Mouse (Mus musculus) gastrocnemius, postnatal 36 days (tissue): ENCODE results near the gene Smurf1. TPM values are rescaled to one million over a fixed set of nuclear protein-coding genes. Genes with fewer than 3 reads are reported as not detected.
A peak's percentile ranks its signal among the peaks of the same experiment; 100 is the strongest.

Experiments used
- DNase-seq, 2 experiments: peaks; one replicate each; pipeline ENCODE4 v3.0.0; 2022
- intact Hi-C: fragments of 180-260 bp; cut with DNase I; formaldehyde crosslinking; loops from one replicate; pipeline ENCODE4 v1.15.1; 2025
- total RNA-seq, 2 experiments: library from RNA; stranded (reverse); gene quantifications; 2 replicates each; pipeline ENCODE4 v1.2.3; 2021

Smurf1 gene
- total RNA-seq, 2 experiments from 2014 or later: 9.4 to 11.0 TPM

DNA sequence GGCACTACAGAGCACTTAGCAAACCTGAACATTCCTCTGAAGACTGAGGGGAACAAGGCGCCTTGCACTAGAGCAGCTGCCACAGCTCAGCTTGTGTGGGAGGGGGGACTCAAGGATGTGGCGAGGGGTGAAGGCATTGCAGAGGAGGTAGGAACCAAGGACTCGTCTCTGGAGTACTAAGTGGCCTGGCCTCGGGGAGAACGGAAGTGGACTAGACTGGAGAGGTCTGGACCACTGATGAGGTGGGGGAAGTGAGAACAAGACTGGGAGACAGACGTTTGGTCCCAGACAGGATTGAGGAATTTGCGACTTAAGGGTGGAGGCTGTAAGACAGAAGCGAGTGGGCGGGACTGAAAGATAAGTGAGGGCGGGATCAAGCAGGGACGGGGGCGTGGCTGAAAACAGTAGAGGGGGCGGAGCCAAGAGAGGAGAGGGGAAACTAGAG is 1.8 kb downstream of the Smurf1 start:
- intact Hi-C loops: no loop called here

DNA sequence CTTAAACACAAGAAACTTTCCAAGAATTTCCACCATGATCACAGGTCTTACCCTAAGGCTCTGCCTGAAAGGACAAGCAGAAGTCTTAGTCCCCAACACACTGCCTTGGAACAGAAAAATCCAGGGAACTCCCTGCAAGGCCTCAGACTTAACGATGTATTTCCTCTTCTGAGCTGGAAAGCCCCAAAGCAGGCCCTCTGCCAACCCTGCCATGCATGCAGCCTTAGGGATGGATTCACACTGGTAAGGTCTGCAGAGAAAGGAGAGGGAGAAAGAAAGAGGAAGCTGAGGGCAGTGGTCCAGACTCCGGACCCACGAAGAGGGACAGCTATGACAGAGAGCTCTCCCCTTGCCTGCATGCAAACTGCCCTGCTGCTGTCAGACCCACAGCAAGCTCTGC is 2.2 kb downstream of the Smurf1 start:
- intact Hi-C loops: no loop called here
- DNase-seq: no peak

More for the DNA sequence above, 1.8 kb downstream of the Smurf1 start:
- DNase-seq: peak; percentile 37 to 50

DNA sequence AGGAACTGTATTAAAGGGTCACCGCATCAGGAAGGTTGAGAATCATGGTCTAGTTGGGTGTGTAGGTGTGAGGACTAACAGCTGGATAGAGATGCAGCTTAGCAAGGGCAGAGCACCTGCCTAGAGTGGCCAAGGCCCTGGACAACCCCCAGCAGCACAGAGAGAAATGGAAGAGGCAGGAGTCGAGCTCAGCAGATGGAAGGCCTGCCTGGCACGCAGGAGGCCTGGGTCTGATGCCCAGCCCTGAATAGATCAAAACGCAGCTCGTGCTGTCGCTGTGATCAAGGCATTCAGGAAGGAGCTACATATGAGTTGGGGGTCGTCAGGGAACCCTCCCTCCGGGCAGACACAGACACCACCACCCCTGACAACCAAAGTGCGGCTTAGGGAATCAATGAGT is 7.4 kb downstream of the Smurf1 start:
- DNase-seq: no peak
- intact Hi-C loops: no loop called here

DNA sequence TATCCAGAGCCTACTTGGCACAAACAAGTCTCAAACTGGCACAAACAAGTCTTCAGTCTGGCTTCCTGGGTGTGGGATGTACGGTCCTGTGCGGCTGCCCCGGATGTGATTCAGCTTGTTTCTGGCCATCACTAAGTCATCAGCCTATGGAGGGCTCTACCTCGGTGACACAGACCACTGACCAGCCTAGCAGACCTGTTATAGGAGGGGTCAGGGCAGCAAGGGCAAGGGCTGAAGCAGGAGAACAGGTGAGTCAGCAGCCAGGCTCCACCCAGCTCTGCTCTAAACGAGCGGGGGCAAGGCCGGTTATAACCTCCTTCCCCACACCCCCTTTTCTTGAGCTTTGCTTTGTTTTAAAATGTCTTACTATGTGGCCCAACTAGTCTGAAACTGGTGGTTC is 11.2 kb downstream of the Smurf1 start:
- intact Hi-C loops: no loop called here
- no peak for DNase-seq

DNA sequence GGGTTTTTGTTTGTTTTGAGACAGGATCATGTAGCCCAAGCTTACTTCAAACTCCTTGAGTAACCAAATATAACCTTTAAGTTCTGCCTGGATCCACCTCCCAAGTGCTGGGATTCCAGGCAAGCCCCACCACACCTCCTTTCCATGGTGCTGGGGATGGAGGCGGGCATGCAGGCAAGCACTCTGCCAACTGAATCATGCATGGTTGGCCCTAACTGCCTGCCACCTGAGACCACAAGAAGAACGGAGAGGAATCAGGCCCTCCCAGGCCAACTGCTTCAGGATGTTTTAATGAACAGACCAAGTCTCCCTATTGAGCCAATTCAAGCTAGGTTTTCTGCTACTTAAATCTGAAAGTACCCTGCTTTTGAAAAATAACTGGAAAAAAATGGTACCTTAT is 13.1 kb downstream of the Smurf1 start:
- no peak for DNase-seq
- intact Hi-C loops: no loop called here

DNA sequence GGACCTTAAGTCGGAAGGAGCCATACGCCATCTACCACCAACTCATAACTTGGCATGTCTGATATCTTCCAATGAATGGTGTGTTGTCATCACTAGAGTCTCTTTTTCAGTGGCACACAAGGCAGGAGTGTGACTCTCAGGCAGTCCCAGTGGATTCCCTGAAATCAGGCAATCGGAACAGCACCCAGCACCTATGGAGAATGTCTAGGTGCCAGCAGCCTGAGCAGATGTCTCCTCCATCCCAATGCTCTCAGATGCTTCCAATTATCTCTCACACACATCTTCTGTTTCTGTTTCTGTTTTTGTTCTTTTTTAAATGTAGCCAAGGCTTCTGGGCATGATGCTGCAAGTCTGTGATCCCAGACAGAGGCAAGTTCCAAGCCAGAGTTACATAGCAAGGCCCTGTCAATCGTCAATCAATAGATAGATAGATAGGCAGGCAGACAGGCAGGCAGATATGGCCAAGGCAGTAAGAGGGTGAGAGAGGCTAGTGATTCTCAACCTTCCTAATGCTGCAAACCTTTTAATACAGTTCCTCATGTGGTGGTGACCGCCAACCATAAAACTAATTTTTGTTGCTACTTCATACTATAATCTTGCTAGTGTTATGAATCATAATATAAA is 15.1 kb downstream of the Smurf1 start:
- intact Hi-C loops: no loop called here

DNA sequence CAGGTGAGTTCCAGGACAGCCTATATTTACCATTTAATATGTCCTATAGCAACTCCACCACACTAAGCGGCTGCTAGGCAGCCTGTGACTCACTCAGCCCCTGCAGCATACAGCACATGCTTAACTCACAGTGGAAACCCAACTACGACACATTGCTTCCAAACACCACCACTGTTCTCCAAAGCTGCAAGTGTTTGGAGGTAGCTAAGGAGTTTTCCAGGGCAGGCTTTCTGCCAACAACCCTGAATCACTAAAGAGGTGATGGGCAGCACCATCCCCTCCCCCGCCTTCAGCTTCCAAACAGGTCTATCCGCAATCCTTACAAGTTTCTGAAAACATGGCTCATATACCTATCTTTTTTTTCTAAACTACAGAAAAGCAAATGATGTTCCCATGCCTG is 15.8 kb downstream of the Smurf1 start:
- intact Hi-C loops: no loop called here
- DNase-seq: no peak

More for the DNA sequence above, 15.1 kb downstream of the Smurf1 start:
- no peak for DNase-seq

DNA sequence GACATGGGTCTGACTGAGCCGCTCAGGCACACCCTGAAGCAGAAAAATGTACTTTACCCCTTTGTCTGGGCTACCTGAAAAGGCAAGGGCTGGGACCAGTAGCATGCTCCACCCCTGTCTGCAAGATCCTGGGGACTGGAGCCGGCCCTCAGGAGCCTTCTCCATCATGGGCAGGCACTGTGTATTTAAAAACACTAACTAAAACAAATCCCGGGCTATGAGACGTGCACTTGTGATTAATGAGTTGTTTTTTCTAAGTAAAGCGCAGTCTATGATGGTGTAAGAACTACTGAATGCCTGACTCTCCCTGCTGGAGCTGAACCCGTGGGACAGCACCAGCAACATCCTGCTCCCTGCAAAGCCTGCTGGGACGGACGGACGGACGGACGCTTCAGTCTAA is 17.2 kb downstream of the Smurf1 start:
- DNase-seq: no peak
- intact Hi-C loops: no loop called here

DNA sequence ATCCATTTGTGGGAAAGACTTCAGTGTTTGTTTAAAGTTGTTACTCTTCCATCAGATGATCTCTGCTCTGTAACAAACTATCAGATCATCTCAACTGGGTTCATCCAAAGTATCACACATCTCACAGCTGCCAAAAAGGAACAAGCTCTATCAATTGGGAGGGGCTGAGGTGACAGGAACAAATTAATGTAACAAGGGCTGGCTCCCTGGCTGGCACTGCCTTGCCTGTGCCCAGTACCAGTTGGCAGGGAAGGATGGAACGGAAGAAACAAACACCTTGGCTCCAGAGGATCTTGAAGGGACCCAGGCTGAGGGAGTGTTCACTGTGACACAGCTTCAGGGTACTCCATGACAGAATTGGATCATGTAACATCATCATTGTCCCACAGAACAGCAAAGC is 17.6 kb downstream of the Smurf1 start:
- intact Hi-C loops: no loop called here
- no peak for DNase-seq

DNA sequence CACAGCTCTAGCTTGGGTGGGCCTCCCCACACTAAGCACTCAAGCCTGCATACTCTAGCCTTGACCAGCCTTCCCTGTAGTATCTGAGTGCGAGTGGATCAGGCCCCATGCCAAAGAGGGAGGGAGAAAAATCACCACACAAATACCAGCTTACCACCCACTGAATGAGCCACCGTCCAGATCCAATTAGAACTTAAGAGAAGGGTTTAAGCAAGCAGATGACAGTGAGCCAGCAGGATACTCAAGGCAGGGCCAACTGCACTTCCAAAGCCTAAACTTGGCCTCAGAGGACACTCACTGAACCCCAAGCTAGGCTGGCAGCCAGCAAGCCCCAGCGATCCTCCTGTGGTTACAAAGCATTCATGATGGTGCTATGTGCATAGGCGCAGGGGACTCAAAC is 19.6 kb downstream of the Smurf1 start:
- intact Hi-C loops: no loop called here
- DNase-seq: no peak

DNA sequence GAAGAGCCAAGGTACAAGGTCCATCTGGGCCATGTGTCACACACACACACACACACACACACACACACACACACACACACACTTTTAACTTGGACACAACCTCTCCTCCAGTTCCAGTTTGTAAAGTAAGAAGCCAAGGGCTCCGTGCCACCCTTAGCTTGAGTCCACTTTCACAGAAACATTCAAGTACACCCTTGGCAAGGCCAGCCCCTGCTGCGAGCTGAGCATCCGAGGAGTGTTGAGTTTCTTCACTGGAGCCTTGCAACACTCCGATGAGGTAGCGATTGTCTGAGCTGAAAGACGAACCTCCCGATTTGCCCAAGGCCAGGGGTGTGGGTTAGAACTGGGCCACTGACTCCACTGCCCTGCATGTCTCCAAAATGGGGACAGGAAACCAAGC is 20.7 kb downstream of the Smurf1 start:
- intact Hi-C loops: no loop called here
- peak; percentile 56 to 67 for DNase-seq

DNA sequence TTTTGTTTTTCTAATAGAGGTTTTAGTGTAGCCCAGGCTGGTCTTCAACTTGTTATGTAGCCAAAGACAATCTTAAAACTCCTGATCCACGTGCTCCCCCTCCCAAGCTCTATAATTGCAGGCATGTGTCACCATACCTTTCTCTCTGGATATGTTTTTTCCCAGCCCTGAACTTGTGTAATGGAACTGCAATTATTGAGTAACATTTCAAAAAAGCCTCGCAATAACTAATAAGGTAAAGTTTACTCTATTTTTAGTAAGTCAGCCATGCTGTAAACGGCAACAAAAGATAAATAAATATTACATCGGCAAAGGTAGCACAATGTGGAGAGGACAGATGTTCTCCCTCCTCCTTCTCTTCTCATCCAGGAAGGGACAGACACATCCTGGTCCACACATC is 21.3 kb downstream of the Smurf1 start:
- intact Hi-C loops: no loop called here
- DNase-seq: no peak

DNA sequence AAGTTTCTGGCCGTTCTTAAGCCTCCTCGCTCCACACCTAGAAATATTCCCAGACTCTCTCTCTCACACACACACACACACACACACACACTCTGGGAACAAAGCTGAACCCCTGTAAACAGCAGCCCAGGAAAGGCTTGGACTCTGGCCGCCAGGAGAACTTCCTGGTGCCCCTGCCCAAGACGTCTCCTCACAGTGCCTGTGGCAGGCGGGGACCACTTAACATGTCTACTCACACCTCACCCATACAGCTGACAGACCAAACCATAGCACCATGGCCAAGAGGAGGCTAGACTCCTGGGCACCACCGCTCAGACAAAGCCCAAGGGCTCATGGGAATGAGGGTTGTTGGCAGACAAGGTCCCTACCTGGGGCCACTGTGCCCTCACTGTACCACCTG is 22.3 kb downstream of the Smurf1 start:
- intact Hi-C loops: no loop called here
- no peak for DNase-seq

DNA sequence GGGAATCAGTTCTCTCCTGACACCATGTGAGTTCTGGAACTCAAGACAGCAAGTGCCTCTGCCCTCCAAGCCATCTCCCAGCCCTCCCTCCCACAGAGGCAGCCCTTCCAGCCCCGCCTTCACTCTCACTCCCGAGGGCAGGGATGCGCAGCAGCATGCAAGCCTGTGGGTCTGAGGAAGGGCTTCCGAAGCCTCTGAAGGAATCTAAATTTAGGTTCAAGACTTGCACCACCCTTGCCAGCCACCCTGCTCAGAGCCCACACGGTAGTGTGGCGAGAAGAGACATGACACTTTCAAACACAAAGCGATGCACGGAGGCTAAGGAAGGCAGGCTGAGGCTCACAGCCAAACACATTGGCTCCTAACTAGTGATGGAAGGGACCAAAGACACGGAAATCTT is 23.2 kb downstream of the Smurf1 start:
- DNase-seq: no peak
- intact Hi-C loops: no loop called here

DNA sequence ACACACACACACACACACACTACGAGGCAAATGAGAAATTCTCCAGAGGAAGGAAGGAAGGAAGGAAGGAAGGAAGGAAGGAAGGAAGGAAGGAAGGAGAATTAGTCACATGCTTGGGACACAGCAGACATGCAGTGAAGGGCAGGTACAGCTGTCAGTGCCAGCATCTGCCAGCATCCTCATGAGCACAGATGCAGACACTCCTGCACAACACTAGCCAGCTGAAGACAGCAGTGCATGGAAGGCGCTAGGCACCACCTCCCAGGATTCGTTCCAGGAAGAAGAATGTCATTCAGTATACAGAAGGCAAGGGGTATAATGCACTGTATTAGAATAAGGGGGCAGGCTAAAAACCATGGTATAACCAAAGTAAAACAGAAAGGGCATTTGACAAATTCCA is 24.7 kb downstream of the Smurf1 start:
- intact Hi-C loops: no loop called here
- DNase-seq: no peak

DNA sequence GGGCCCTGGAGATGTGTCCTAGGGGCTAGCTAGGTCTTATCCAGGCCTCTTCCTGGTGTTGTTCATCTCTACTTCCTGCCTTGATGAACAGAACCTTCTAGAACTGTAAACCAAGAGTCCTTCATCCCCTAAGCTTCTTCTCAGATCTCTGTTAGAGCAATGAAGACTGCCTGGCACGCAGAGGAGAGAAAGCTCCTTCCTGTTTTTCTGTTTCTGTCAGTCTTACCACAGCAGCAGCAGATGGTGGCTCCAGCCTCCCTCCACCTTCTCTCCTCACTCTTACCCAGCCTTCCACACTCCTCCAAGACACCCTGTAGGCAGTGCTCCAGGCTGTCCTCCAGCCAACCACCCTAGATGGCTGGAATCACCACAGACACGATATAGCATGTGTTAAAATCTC is 28.3 kb downstream of the Smurf1 start:
- intact Hi-C loops: no loop called here

DNA sequence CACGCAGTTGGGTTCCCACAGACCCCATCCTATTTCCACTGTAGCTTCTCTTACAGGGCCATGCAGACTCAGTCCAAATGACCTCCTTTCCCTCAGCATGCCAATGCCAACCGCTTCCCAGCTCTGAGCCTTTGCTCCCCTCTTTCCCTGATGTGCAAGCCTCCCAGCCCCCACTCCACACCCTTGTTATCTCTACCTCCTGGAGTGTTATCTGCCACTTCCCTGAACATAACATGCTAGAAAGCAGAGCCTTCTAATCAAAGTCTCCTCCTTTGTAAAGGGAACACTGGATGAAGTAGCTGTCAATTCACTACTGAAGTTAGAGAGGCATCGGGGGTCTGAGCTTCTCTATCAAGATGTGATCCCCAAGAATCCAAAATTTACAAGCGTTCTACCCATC is 32.2 kb downstream of the Smurf1 start:
- DNase-seq: no peak
- intact Hi-C loops: no loop called here

More for the DNA sequence above, 28.3 kb downstream of the Smurf1 start:
- no peak for DNase-seq

DNA sequence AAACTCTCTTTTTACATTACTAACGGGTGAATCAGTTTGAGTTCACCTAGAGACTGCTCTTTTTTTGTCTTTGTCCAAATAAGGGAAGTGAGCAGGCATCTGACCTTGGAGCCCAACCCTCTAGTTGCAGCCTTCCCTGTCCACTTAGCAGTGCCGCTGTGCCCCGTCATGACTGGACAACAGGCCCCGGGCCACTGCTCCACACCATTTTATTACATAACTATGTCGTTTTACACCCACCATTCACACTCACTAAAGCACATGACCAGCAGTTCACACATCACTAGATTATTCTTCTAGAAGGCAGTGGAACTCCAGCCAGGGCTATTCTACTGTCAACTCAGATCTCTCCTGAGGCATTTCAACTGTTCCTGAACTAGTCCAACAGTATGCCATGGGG is 33.8 kb downstream of the Smurf1 start:
- no peak for DNase-seq
- intact Hi-C loops: no loop called here

DNA sequence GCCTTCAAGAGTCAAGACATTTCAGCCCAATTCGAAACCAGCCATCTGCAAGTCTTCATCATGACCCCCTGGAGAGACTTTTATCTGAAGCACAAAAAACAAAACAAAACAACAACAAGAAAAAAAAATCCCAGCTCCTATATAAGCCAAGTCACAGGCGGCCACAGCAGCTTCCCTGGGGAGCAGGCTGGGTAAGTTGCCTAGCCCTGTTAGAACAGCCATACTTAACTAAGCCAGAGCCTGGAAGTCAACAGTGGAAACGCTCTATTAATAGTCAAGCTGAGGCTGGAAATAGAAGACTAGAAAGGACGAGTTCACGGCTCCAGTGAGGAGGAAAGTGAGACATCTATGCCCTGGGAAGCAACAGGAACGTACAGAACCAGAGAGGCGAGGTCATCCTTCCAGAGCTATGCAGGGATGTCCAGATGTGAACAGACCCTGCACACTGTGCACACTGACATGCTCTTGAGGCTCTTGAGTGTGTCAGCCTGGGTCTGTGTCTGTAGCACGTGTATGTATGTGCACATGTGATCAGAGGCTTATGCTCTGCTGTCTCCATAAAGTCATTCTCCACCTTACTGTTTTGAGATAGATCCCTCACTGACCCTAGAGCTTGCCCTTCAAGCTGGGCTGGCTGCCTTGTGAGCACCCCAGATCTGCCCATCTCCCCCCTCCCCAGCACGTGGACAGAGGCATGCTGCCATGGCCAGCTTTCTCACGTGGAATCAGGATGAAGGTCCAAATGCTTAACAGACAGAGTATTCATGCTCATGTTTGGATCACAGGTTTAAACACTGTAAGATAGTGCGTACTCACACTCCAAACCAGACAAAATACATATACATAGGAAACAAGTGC is 36.6 kb downstream of the Smurf1 start:
- DNase-seq: peak in 1 of 2 experiments; percentile 48
- intact Hi-C loops: no loop called here

DNA sequence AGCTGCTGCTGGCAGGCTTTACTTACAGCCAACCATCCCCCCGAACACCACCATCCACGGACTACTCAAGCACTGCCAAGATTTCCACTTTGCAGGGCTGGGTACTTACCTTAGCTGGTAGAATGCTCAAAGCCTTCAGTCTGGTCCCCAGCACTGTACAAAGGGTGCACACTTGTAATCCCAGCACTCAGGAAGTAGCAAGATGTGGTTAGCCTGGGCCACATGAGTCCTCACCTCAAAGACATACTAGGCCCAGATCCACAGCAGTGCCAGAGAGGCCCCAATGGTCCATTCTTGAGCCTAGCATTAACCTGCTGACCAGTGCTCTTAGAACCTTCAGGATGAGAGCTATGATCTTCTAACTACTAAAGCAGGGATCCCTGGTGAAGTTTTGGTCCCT is 39.4 kb downstream of the Smurf1 start:
- no peak for DNase-seq
- intact Hi-C loops: no loop called here

DNA sequence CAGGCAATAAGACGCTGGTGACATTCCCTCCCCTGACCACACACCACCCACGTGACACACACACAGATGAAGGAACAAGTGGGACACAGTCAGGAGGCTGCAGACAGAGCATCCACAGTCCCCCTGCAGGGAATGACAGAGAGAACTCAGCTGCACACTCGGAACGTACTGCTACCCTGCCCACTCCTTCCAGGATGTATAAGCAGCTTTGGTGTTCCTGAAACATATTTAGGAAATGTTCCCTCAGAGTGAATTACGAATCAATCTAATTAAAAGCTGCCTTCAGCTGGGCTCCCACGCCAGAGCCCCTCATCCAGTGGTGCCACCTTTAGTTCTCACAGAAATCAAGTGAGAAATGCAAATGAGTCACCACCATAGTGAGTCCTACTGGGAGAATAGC is 42.3 kb downstream of the Smurf1 start:
- no peak for DNase-seq
- intact Hi-C loops: no loop called here

DNA sequence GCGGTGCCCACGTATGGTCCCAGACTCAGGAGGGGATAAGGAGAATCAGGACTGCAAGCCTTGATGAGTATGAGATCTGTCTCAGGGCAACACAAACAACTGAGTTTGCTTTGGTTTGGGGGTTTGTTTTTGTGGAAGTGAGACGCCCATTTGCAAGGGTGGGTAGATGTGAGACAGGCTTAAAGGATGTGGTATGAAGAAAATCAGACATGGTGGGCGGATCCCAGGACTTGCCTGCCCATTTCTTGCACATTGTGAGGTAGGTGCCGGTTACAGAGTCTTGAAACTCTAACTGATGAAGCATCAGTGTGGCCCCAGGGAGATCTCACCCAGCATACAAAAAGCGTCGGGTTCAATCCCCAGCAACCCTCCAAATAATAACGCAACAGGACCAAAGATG is 45.9 kb downstream of the Smurf1 start:
- intact Hi-C loops: no loop called here
- DNase-seq: no peak
